Mouse (Mus musculus): ENCODE results near the gene Meiob. TPM values are rescaled to one million over a fixed set of nuclear protein-coding genes. Genes with fewer than 3 reads are reported as not detected.

Gene Meiob
- polyA plus RNA-seq, 1 experiment, result not detected

GRCm38 (mm10) chr17:24861785-24862184 is 57.7 kb downstream of the Meiob start:
- no peak for TF ChIP-seq POLR2A (IDR thresholded peaks at IDR 0.05; ENCODE audit: low read depth, low read length)
- TF ChIP-seq CTCF (IDR thresholded peaks at IDR 0.05; ENCODE audit: borderline replicate concordance, insufficient read depth, low read length), result no peak
- Histone ChIP-seq H3K4me3 (ENCODE audit: insufficient read depth, low read length) (no peak overlapping the region), H3K4me1 (ENCODE audit: control insufficient read depth, insufficient read depth, low read length) (no peaks in the 10 kb centered on the region), H3K27ac (ENCODE audit: insufficient read depth, low read length) (no peak overlapping the region)

DNA sequence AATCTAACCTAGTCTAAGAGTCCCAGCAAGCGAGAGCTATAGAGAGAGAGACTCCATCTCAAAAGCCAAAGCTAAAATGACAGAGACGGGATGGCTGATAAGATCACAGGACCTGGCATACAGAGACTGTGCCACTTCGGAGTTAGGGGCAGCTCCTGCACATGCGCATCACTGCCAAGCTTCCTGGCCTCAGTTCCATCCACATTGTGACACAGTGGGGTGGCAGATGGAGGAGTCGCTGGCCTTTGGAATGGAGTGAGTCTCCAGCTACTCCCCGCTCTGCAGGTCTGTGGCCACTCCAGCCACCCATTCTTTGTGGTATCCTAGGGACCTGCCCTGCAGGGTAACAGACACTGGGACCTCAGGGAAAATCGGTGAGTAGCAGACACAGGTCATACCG is 61.7 kb downstream of the Meiob start, which contains the start of gene Igfals:
Gene Igfals, plus strand, starts transcription at position 222 of the 400 bp plus-strand sequence.
- H3K4me1 ChIP-seq (ENCODE audit: control insufficient read depth, insufficient read depth, low read length), result no peaks in the 10 kb centered on the region
- TF ChIP-seq CTCF (IDR thresholded peaks at IDR 0.05; ENCODE audit: borderline replicate concordance, insufficient read depth, low read length) (no peak), POLR2A (IDR thresholded peaks at IDR 0.05; ENCODE audit: low read depth, low read length) (no peak)
- H3K4me3 ChIP-seq (ENCODE audit: insufficient read depth, low read length), result no peak within 1 kb of the TSS

DNA sequence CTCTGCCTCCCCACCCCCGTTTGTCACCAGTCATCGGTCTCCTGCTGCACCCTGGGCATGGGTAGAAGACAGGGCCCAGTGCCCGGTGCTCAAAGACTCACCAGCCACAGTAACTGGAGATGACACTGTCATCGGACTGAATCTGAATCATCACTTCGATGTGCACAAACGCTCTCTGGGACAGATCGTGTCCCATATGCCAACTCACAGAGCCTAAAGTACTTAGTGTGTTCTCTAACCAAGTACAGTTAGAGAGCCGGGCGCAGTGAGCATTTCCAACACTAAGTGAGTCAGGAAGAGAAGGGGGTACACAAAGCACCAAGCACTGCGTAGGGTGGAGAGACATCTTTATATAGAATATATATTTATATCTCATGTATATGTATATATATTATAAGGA is 63.8 kb downstream of the Meiob start:
- Histone ChIP-seq H3K4me3 (ENCODE audit: insufficient read depth, low read length) (no peak overlapping the region), H3K4me1 (ENCODE audit: control insufficient read depth, insufficient read depth, low read length) (no peaks in the 10 kb centered on the region), H3K27ac (ENCODE audit: insufficient read depth, low read length) (no peak overlapping the region)
- no peak for TF ChIP-seq CTCF (IDR thresholded peaks at IDR 0.05; ENCODE audit: borderline replicate concordance, insufficient read depth, low read length)
- no peak for TF ChIP-seq POLR2A (IDR thresholded peaks at IDR 0.05; ENCODE audit: low read depth, low read length)

More for the DNA sequence above, 61.7 kb downstream of the Meiob start, which contains the start of gene Igfals:
- H3K27ac ChIP-seq (ENCODE audit: insufficient read depth, low read length), result no peak within 1 kb of the TSS

DNA sequence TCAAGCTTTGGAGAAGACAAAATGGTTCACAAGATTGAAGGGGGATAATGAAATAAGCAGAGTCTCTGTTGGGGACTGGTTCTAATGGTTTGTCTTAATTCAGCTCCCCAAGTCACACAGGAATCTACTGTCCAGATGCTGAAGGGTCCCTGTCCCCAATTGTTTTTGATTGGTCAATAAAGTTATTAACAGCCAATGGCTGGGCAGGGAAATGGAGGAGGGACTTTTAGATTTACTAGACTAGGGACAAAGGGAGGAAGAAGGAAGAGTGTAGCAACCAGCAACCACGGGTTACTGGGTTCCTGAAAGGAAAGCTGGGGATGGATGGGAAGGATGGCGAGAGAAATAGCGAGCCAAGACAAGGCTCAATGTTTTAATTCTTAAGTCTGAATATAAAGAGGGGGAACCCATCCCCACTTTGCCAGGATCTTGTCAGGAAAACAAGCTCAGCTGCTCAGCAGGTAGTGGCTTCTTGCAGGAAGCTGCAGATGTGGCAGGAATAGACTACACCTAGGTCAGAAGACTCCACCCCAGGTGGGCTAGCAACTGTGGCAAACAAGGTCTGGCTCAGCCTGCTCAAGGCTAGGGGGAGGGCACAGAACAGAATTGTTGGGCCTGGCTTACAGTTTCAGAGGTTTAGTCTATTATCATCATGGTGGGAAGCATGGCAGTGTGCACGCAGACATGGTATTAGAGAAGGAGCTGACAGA is 69.8 kb downstream of the Meiob start:
- H3K4me1 ChIP-seq (ENCODE audit: control insufficient read depth, insufficient read depth, low read length), result no peaks in the 10 kb centered on the region; the same call in 1 of the 2 replicates
- no peak for TF ChIP-seq POLR2A (IDR thresholded peaks at IDR 0.05; ENCODE audit: low read depth, low read length)
- TF ChIP-seq CTCF (IDR thresholded peaks at IDR 0.05; ENCODE audit: borderline replicate concordance, insufficient read depth, low read length), result no peak
- H3K4me3 ChIP-seq (ENCODE audit: insufficient read depth, low read length), result no peak overlapping the region
- no peak overlapping the region for H3K27ac ChIP-seq (ENCODE audit: insufficient read depth, low read length)

- no peak overlapping the region for H3K4me3 ChIP-seq (ENCODE audit: insufficient read depth, low read length)
- H3K4me1 ChIP-seq (ENCODE audit: control insufficient read depth, insufficient read depth, low read length), result no peaks in the 10 kb centered on the region; the same call in 1 of the 2 replicates
- no peak overlapping the region for H3K27ac ChIP-seq (ENCODE audit: insufficient read depth, low read length)
- TF ChIP-seq POLR2A (IDR thresholded peaks at IDR 0.05; ENCODE audit: low read depth, low read length) (no peak), CTCF (IDR thresholded peaks at IDR 0.05; ENCODE audit: borderline replicate concordance, insufficient read depth, low read length) (no peak)
These were observed 70.3 kb downstream of the Meiob start for GRCm38 (mm10) chr17:24874405-24874745.

- TF ChIP-seq POLR2A (IDR thresholded peaks at IDR 0.05; ENCODE audit: low read depth, low read length), result no peak
- no peak for TF ChIP-seq CTCF (IDR thresholded peaks at IDR 0.05; ENCODE audit: borderline replicate concordance, insufficient read depth, low read length)
- no peak overlapping the region for H3K4me3 ChIP-seq (ENCODE audit: insufficient read depth, low read length)
- H3K27ac ChIP-seq (ENCODE audit: insufficient read depth, low read length), result no peak overlapping the region
- H3K4me1 ChIP-seq (ENCODE audit: control insufficient read depth, insufficient read depth, low read length), result no peaks in the 10 kb centered on the region; the same call in 1 of the 2 replicates
These were observed 70.9 kb downstream of the Meiob start for GRCm38 (mm10) chr17:24874989-24875388.

- H3K27ac ChIP-seq (ENCODE audit: insufficient read depth, low read length), result no peak overlapping the region
- no peak for TF ChIP-seq CTCF (IDR thresholded peaks at IDR 0.05; ENCODE audit: borderline replicate concordance, insufficient read depth, low read length)
- TF ChIP-seq POLR2A (IDR thresholded peaks at IDR 0.05; ENCODE audit: low read depth, low read length), result no peak
- H3K4me1 ChIP-seq (ENCODE audit: control insufficient read depth, insufficient read depth, low read length), result no peaks in the 10 kb centered on the region; the same call in 1 of the 2 replicates
- no peak overlapping the region for H3K4me3 ChIP-seq (ENCODE audit: insufficient read depth, low read length)
These were observed 73.4 kb downstream of the Meiob start for GRCm38 (mm10) chr17:24877336-24878116.

DNA sequence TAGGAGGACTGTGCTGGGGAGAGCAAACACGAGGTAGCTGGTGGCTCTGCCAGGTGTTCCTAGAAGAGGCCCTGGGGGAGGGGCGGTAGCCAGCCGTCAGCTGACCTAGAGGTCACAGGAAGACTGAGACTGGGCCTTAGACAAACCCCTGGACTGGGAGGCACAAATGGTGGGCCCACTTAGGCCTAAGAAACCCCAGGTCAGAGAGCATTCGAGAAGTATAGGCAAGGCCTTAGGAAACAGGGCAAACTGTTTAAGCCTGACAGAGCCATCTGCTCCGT is 74.0 kb downstream of the Meiob start:
- Histone ChIP-seq H3K4me3 (ENCODE audit: insufficient read depth, low read length) (no peak overlapping the region), H3K4me1 (ENCODE audit: control insufficient read depth, insufficient read depth, low read length) (no peaks in the 10 kb centered on the region; the same call in 1 of the 2 replicates), H3K27ac (ENCODE audit: insufficient read depth, low read length) (no peak overlapping the region)
- no peak for TF ChIP-seq POLR2A (IDR thresholded peaks at IDR 0.05; ENCODE audit: low read depth, low read length)
- no peak for TF ChIP-seq CTCF (IDR thresholded peaks at IDR 0.05; ENCODE audit: borderline replicate concordance, insufficient read depth, low read length)

DNA sequence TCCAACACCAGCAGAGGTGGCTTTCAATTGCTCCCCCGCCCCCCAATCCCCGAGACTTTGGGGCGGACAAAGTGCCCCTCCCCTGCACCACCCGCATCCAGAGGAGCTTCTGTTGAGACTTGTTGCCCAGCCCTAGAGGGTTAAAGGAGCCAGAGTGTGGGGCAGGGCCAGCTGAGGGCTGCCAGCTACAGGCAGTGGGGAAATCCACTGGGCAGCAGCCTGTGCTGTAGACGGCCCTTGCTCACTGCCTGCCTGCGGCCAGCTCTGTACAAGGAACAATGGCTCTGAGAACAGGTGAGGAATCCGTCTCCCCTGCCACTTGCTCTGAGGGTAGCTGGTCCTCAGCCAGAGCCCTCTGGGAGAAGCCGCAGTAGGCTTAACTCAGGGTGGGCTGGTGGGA is 74.4 kb downstream of the Meiob start:
- H3K4me1 ChIP-seq (ENCODE audit: control insufficient read depth, insufficient read depth, low read length), result no peaks in the 10 kb centered on the region; the same call in 1 of the 2 replicates
- H3K4me3 ChIP-seq (ENCODE audit: insufficient read depth, low read length), result no peak overlapping the region
- no peak overlapping the region for H3K27ac ChIP-seq (ENCODE audit: insufficient read depth, low read length)
- TF ChIP-seq CTCF (IDR thresholded peaks at IDR 0.05; ENCODE audit: borderline replicate concordance, insufficient read depth, low read length) (no peak), POLR2A (IDR thresholded peaks at IDR 0.05; ENCODE audit: low read depth, low read length) (no peak)
